Mouse (Mus musculus) forebrain, embryonic 10.5 days (tissue): ENCODE results near the gene Gm49384. TPM values are rescaled to one million over a fixed set of nuclear protein-coding genes. Genes with fewer than 3 reads are reported as not detected.

Source experiments
- DNase-seq: peaks from one replicate; pipeline ENCODE4 v3.0.0-alpha.2; 2017; ENCODE audit warnings: low spot score; ENCODE audit errors: extremely low spot score
- H3K27ac ChIP-seq: fragments of 300-500 bp; sonication (generic); 2 replicates; pipeline ENCODE4 v1.5.1; 2016; ENCODE audit warnings: mild to moderate bottlenecking
- H3K27me3 ChIP-seq: fragments of 300-500 bp; sonication (generic); 2 replicates; pipeline ENCODE4 v1.6.1; 2016; ENCODE audit warnings: mild to moderate bottlenecking; ENCODE audit not compliant: poor library complexity, severe bottlenecking
- H3K36me3 ChIP-seq: fragments of 300-500 bp; sonication (generic); replicated peaks from 2 replicates; pipeline ENCODE4 v1.6.1; 2016; ENCODE audit warnings: mild to moderate bottlenecking, moderate library complexity
- H3K4me1 ChIP-seq: fragments of 300-500 bp; sonication (generic); 2 replicates; pipeline ENCODE4 v1.6.1; 2016
- H3K4me3 ChIP-seq: fragments of 300-500 bp; sonication (generic); 2 replicates; pipeline ENCODE4 v1.5.1; 2016; ENCODE audit warnings: mild to moderate bottlenecking, moderate library complexity
- H3K9me3 ChIP-seq: fragments of 300-500 bp; sonication (generic); 2 replicates; pipeline ENCODE4 v1.6.1; 2016; ENCODE audit warnings: mild to moderate bottlenecking, moderate library complexity
- WGBS: fragments of 180-500 bp; shearing (Covaris S2); methylation state at CpG from one replicate; pipeline ENCODE4 v1.1.7; 2016; 5-methylcytosine and 5-hydroxymethylcytosine counted together
- polyA plus RNA-seq: library from polyadenylated mRNA; unstranded; fragments of >200 nt; fragmentation: Nextera tagmentation; extraction: Ambion mirVana; gene quantifications from 2 replicates; pipeline ENCODE4 v1.2.1, GENCODE M21; 2016

Gm49384 gene
- polyA plus RNA-seq, 1 experiment from 2014 or later: 51.8 TPM

DNA sequence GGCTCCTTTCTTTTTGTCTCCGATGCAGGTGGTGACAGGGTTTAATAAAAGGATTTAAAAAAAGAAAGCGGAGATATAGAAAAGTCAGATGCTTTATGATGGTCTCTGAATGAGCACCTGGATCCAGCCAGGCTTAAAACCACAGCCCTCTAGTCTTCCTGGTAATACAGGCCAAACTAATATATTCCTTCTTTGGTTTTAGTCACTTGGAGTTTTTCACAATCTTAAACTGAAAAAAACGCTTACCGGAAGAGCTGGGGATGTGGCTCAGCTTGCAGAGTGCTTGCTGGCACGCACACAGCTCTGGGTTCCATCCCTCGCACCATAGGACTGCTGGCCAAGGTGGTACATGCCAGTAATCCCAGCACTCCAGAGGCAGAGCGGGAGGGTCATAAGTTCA is 12.5 kb upstream of the Gm49384 start:
- Histone ChIP-seq H3K4me1 (no peaks in the 10 kb centered on the region), H3K4me3 (no peak overlapping the region), H3K9me3 (no peaks in the 10 kb centered on the region), H3K27me3 (no peaks in the 10 kb centered on the region), H3K27ac (no peak overlapping the region), H3K36me3 (peaks cover 99% of the 10 kb centered on the region)
- whole genome bisulfite sequencing: 96% methylated on average over 7 of the region's 7 CpGs
- DNase-seq: no peak

DNA sequence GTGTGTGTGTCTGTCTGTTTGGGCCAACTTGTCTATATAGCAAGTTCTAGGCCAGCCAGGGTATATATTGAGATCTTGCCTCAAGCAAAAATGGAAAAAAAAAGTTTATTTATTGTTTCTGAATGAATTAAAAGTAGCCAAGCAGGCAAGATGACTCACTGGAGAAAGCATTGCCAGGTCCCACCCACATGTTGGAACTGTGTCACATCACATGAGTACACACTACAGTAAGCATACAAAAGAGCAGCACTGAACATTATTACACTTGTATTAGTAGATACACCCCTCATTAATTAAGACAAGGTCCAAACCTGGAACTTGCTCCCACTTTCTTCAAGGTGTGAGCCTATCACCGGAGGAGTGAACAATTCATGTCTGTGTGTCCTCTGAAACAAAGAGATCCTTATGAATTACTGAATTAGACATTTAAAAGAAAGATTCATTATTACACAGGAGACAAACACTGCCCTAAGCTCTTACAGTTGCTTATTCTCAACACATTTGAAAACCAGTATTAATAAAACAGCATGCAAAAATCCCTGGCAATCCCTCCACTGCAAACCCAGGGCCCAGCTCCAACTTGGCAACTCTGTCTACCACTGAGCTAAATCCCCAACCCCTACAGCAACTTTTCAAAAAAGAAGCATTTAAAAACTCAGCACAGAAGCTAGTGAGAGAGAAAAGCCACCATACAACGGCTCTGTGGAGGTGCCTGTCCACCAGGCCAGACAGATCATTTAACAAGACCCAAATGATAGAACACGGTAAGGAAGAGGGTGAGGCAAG is 11.1 kb upstream of the Gm49384 start:
- Histone ChIP-seq H3K36me3 (peaks cover 99% of the 10 kb centered on the region), H3K4me1 (no peaks in the 10 kb centered on the region), H3K9me3 (no peaks in the 10 kb centered on the region), H3K4me3 (no peak overlapping the region), H3K27me3 (no peaks in the 10 kb centered on the region), H3K27ac (no peak overlapping the region)
- no peak for DNase-seq
- 92% methylated on average over 3 of the region's 3 CpGs for WGBS

DNA sequence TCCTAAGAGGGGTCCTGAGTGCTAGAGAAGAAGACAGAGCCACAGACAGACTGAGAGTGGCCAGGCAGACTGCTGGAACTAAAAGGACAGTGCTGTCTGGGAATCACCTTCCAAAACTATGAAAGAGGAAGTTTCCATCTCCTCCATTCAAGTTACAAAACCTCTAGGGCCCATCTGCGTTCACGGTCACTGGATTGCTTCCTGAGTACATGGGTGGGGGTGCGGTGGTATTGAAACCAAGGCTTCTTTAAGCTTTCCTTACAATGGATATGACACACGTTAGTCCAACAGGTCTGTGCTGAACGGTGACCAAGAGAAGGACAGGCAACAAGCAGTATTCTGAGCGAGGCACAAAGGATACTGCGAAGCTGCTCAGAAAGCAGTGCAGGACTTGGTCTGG is 10.3 kb upstream of the Gm49384 start:
- H3K36me3 ChIP-seq: peaks cover 99% of the 10 kb centered on the region
- 95% methylated on average over 7 of the region's 7 CpGs for WGBS
- no peak for DNase-seq
- H3K4me1 ChIP-seq: no peaks in the 10 kb centered on the region
- no peak overlapping the region for H3K4me3 ChIP-seq
- H3K9me3 ChIP-seq: no peaks in the 10 kb centered on the region
- no peaks in the 10 kb centered on the region for H3K27me3 ChIP-seq
- H3K27ac ChIP-seq: no peak overlapping the region

DNA sequence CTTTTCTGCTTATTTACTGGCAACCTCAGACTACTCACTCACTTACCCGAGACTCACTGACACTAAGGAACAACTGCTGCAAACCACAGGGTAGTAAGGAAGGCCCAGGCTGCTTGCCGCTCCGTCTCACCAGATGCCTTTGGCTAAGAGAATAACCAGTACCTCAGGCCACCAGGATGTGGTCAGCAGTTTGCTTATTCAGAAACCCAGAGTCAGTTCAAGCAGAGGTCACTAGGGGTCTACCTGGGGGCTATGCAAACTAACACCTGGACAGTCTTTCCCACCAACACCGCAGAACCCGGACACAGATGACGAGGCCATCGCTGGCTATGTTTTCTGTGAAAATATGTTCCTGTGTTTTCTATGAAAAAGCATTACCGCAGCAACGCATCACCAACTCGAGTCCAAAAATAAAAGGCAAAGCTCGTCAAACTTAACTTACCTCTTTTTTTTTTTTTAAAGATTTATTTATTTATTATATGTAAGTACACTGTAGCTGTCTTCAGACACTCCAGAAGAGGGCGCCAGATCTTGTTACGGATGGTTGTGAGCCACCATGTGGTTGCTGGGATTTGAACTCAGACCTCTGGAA is 9.2 kb upstream of the Gm49384 start:
- H3K9me3 ChIP-seq: no peaks in the 10 kb centered on the region
- 95% methylated on average over 13 of the region's 13 CpGs for WGBS
- H3K4me3 ChIP-seq: no peak overlapping the region
- no peak for DNase-seq
- H3K4me1 ChIP-seq: no peaks in the 10 kb centered on the region
- H3K36me3 ChIP-seq: peaks cover 99% of the 10 kb centered on the region
- H3K27ac ChIP-seq: no peak overlapping the region
- H3K27me3 ChIP-seq: no peaks in the 10 kb centered on the region

DNA sequence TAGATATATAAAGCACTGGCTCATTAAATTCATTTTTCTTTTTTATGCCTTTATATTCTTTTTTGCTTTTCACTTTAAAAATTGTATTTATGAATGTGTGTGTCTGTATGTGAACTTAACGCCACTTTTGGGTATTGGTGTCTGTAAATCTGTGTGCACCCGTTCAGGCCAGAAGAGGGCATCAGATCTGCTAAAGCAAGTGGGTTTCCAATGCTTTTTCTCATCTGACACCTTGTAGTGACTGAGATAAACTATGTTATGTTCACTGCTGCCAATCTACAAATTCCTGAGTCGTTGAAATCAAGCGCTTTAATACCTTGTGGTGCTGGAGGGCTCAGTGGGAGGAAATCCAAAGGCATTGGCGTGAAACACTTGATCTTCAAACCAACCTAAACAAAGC is 7.0 kb upstream of the Gm49384 start:
- DNase-seq: no peak
- H3K27me3 ChIP-seq: no peaks in the 10 kb centered on the region
- no peak overlapping the region for H3K27ac ChIP-seq
- no peak overlapping the region for H3K4me3 ChIP-seq
- H3K9me3 ChIP-seq: no peaks in the 10 kb centered on the region
- no peaks in the 10 kb centered on the region for H3K4me1 ChIP-seq
- peaks cover 99% of the 10 kb centered on the region for H3K36me3 ChIP-seq
- 89% methylated on average over 5 of the region's 5 CpGs for WGBS

DNA sequence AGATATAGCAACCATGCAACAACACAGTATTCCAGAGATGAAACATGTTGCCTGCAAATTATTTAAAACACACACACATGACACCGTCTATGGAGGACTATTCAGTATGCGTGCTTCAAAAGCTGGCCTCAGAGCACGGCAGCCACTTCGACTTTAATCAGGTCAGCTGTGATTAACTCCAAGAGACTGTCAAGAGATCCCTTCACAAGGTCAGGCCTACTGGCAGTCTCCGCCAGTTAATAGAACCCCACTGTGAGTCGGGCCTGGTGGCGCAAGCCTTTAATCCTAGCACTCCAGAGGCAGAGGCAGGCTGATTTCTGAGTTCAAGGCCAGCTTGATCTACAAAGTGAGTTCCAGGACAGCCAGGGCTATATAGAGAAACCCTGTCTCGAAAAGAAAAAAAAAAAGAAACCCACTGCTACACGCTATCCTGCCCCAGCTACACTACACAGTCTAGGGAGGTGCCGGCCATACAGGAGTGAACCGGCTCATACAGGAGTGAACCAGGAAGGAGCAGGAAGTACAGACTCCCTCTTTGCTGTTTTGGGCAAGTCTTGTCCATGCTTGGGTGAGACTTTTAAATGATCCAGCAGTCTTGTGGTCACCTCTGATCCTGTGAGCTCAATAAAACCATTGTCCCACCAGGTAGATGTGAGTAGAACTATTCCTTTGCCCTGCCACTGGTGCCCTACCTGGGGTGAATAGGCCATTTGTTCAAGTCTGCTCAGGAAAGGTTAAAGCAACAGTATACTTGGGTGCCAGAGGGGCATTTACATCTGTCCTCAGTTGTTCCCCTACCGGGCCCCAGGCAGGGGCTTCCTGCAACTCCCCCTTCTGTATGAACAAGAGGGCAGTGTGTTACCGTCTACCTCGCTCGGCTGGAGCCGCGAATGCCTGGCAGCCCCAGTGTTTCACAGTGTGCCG is 6.3 kb upstream of the Gm49384 start:
- Histone ChIP-seq H3K4me3 (no peak overlapping the region), H3K4me1 (no peaks in the 10 kb centered on the region), H3K27me3 (no peaks in the 10 kb centered on the region), H3K27ac (no peak overlapping the region), H3K36me3 (peaks cover 99% of the 10 kb centered on the region), H3K9me3 (no peaks in the 10 kb centered on the region)
- WGBS: 93% methylated on average over 18 of the region's 18 CpGs
- no peak for DNase-seq

DNA sequence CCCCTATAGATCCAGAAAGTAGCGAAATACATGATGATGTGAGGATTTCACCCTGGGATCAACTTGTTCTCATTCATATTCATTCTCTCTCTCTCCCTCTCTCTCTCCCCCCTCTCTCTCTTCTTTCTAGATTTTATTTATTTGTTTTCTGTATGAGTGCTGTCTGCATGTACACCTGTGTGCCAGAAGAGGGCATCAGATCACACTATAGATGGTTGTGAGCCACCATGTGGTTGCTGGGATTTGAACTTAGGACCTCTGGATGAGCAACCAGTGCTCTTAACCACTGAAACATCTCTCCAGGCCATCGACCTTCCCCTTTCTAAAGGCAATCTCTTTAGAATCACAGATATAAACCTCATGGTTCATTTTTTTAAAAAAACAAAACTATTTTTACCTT is 4.5 kb upstream of the Gm49384 start:
- WGBS: 91% methylated on average over 2 of the region's 2 CpGs
- H3K9me3 ChIP-seq: no peaks in the 10 kb centered on the region
- H3K36me3 ChIP-seq: peaks cover 93% of the 10 kb centered on the region
- no peaks in the 10 kb centered on the region for H3K4me1 ChIP-seq
- H3K27me3 ChIP-seq: no peaks in the 10 kb centered on the region
- no peak overlapping the region for H3K4me3 ChIP-seq
- DNase-seq: no peak
- H3K27ac ChIP-seq: no peak overlapping the region

DNA sequence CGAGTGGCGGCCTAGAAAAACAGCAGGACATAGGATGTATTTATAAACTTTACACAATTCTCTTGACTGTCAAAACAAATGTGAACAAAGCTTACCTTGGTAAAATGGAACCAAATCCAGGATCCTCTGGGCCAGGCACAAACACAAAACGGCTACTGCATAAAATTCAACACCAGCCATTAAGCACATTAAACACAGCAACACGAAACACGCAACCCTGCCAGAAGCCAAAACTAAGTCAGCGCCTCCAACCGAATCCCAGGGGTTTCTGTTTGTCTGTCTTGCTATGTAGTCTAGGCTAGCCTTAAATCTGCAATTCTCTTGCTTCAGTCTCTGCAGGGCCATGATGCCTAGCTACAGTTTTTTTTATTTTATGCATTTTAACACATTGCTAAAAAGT is 3.9 kb upstream of the Gm49384 start:
- WGBS: 94% methylated on average over 7 of the region's 7 CpGs
- peaks cover 94% of the 10 kb centered on the region for H3K36me3 ChIP-seq

DNA sequence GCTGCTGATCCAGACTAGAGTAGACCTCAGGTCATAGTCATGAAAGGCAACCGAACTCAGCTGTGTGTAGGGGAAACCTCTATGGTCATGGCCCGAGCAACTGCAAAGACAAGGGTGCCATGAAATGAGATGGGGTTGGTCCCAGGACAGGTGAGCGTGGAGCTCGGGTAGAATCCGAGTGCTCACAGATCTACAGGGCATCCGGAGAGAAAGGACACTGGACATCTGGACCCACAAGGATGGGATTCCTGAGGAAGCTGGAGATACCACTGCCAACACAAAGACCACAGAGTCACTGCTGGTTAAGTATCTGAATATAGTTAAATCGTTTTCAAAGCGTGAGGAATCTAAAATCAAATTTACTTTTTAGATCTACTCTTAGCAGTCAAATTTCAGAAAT is 3.3 kb upstream of the Gm49384 start:
- no peak for DNase-seq
- no peak overlapping the region for H3K27ac ChIP-seq
- H3K36me3 ChIP-seq: peaks cover 94% of the 10 kb centered on the region
- no peak overlapping the region for H3K4me3 ChIP-seq
- H3K4me1 ChIP-seq: no peaks in the 10 kb centered on the region
- no peaks in the 10 kb centered on the region for H3K27me3 ChIP-seq
- H3K9me3 ChIP-seq: no peaks in the 10 kb centered on the region
- WGBS: 94% methylated on average over 8 of the region's 8 CpGs

More for the DNA sequence above, 3.9 kb upstream of the Gm49384 start:
- no peak for DNase-seq
- H3K4me1 ChIP-seq: no peaks in the 10 kb centered on the region
- H3K9me3 ChIP-seq: no peaks in the 10 kb centered on the region
- H3K4me3 ChIP-seq: no peak overlapping the region
- H3K27me3 ChIP-seq: no peaks in the 10 kb centered on the region
- no peak overlapping the region for H3K27ac ChIP-seq

DNA sequence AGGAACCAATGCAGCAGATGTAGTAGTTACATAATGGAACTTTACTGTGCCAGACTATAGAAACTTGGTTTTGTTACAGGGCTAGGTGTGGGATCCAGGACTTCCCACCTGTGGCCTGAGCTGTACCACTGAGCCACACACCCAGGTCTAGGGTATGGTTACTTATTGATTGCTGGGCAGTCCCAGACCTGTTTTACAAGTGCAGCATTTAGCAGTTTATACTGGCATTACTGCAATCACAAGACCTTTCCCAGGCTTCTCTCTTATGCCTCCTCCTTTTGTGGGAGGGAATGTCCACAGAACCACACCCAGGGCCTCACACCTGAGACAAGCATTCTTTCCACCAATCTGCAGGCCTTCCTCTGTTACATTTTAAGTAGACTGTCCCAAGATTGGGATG is 5.1 kb downstream of the Gm49384 start:
- H3K27me3 ChIP-seq: no peaks in the 10 kb centered on the region
- peak overlapping the region; percentile 83; the same call in 1 of the 2 replicates for H3K4me3 ChIP-seq
- no peaks in the 10 kb centered on the region for H3K9me3 ChIP-seq
- H3K4me1 ChIP-seq: peaks cover 37% of the 10 kb centered on the region
- no peak for DNase-seq
- H3K27ac ChIP-seq: no peak overlapping the region
- H3K36me3 ChIP-seq: peaks cover 53% of the 10 kb centered on the region

DNA sequence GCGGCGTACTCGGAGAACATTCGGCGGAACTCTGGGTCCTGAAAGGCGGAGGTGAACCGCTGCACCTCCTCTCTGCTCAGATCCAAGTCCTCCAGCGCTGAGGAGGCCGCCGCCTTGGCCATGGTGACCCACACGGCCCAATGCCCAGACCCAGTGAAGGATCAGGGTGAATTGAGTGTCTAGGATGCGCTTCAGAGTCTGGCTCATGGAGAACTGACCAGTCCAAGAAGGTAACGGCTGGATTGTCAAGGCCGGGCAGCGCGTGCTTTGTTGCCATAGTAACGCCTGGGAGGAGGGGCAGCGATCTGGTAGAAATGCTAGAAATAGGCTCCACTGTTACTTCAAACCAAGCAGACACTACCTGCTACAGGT is 5.9 kb downstream of the Gm49384 start, which contains the start of gene Dnaaf2:
Gene Dnaaf2 (minus strand): TSS at position 266 of the 372 bp plus-strand sequence.
- Histone ChIP-seq H3K36me3 (peaks cover 50% of the 10 kb centered on the region), H3K9me3 (no peaks in the 10 kb centered on the region), H3K4me1 (peaks cover 37% of the 10 kb centered on the region), H3K27me3 (no peaks in the 10 kb centered on the region), H3K4me3 (peak within 1 kb of the TSS; percentile 83), H3K27ac (peak within 1 kb of the TSS; percentile 94)
- WGBS: 1% methylated on average over 18 of the region's 18 CpGs
- DNase-seq: peak; percentile 78

DNA sequence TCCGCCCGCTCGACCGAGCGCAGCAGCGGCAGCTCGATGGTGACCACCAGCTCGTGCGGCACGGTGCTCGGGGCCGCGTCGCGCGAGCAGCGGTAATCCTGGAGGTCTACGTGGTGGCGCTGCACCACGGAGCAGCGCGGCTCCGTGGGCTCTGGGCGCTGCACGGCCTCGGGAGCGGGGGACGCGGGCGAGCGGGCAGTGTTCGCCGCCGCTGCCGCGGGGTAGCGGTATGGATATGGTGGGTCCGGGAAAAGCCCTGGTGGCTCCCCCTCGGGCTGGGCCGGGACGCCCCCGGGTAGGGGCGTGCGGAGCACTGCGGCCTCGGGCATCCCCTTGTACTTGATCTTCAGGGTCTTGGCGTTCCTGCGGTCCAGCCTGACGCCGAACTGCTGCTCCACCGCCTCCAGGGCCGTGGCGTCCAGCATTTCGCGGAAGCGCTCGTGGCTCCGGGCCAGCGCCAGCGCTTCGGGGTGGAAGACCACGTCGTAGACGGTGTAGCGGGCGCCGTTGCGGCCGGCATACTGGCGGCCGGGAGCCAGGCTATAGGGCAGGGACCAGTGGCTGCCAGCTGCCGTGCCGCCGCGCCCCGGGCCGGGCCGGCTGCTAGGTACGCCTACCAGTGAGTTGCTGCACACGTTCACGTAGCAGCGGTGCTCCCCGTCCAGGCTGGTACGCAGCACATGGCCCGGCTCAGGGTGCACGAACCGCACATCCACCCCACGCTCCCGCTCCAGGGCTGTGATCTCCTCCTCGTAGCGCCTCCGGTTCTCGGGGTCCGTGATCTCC is 6.5 kb downstream of the Gm49384 start:
- Histone ChIP-seq H3K27me3 (no peaks in the 10 kb centered on the region), H3K4me3 (peak overlapping the region; percentile 83), H3K9me3 (no peaks in the 10 kb centered on the region), H3K27ac (peak overlapping the region; percentile 94), H3K36me3 (peaks cover 50% of the 10 kb centered on the region), H3K4me1 (peaks cover 37% of the 10 kb centered on the region)
- peak; percentile 57 for DNase-seq
- under 1% methylated on average over 93 of the region's 94 CpGs for whole genome bisulfite sequencing
